Mouse (Mus musculus): Measurements from ENCODE around the gene Otop2. TPM values are rescaled to one million over a fixed set of nuclear protein-coding genes. Genes with fewer than 3 reads are reported as not detected.
A peak's percentile ranks its signal among the peaks of the same experiment; 100 is the strongest.

Otop2 gene
- total RNA-seq (2022) = not detected

DNA sequence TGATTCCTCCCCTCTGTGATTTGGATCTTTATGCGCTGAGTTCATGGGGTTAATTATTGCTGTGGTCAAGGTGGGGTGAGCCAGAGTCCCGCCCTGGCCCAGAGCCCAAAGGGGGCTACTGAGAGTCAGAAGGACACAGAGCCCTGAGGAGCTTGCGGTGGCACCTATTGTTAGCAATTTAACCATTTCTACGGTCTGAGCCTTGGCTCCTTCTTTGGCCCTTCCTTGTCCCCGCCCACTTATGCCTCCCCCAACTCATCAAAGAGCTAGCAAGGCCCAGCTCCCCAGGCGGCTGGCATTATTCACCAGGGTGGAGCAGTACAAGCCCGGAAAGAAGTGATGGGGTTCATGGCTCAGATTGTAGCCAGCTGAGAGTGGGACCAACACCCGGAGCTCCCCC, at the start of gene Otop2:
Gene Otop2 (plus strand): TSS at position 301 of the 400 bp plus-strand sequence.
- no peak for DNase-seq (ENCODE audit: low spot score)

- no peak for DNase-seq (ENCODE audit: low spot score)
Measured at GRCm38 (mm10) chr11:115257775-115258510, 49.0 kb upstream of the Otop2 start.

DNA sequence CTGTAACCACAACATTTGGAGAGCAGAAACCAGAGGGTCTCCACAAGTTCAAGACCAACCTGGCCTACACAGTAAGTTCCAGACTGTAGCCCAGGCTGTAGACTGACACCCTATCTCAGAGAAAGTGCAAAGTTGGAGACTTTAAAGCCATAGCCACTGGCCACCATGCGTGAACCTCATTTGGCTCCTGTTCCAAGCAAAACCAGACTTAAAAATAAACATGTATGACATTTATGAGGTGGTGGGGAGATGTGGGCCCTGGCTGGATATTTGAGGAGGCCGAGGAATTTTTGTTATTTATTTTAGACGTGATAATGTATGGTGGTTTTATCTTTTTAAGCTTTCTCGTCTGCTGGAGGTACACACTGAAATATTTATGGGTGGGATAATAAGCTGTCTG, 47.8 kb upstream of the Otop2 start:
- DNase-seq (ENCODE audit: low spot score) = no peak

DNA sequence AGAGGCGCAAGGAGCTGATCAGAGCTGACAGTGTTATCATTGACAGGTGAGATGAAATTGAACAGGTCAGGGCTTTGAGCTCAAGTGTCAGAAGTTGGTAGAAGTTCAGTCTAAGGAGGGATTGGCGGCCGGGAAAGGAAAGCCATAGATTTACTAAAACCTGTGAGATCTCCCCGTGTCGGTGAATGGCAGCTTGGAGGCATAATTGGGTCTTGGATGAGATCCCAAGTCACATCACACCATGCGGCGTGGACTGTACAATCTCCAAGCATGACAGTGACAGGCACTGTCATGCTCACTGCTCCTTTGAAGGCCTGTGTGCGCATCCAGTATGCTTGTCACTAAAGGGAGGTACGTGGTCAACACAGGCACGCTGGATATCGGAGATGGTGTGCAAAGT, 44.0 kb upstream of the Otop2 start:
- no peak for DNase-seq (ENCODE audit: low spot score)

- no peak for DNase-seq (ENCODE audit: low spot score)
Measured at GRCm38 (mm10) chr11:115264136-115264861, 42.7 kb upstream of the Otop2 start.

GRCm38 (mm10) chr11:115264862-115265668, 41.9 kb upstream of the Otop2 start:
- DNase-seq (ENCODE audit: low spot score) = no peak

- no peak for DNase-seq (ENCODE audit: low spot score)
Measured at GRCm38 (mm10) chr11:115265771-115266399, 41.1 kb upstream of the Otop2 start.

- DNase-seq (ENCODE audit: low spot score) = no peak
Measured at GRCm38 (mm10) chr11:115266400-115266778, 40.6 kb upstream of the Otop2 start.

- no peak for DNase-seq (ENCODE audit: low spot score)
Measured at GRCm38 (mm10) chr11:115267061-115267883, 39.7 kb upstream of the Otop2 start, which contains the start of gene Grin2c. Grin2c (minus strand) TSS chr11:115267243.

DNA sequence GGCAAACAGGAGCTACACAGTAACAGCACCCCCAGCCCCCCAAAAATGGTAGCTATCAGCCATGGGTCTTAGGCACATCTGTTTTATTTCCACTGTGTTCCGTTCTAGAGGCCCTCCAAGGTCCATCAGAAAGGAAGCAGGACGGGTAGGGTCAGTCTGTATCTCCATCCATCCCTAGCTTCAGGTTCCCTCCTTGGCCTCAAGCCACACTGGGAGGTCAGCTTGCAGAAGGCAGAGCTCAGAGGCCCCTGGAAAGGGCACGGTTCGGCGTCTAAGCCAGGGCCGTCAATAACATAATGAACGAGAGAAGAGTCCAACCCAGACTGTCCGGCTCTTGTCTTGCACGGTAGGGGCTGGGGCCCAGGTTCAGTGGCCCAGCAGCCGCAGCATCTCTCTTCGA, 39.0 kb upstream of the Otop2 start:
- no peak for DNase-seq (ENCODE audit: low spot score)

GRCm38 (mm10) chr11:115269330-115270066, 37.5 kb upstream of the Otop2 start:
- DNase-seq (ENCODE audit: low spot score) = no peak

GRCm38 (mm10) chr11:115270148-115270861, 36.7 kb upstream of the Otop2 start:
- DNase-seq (ENCODE audit: low spot score) = peak; percentile 72

DNA sequence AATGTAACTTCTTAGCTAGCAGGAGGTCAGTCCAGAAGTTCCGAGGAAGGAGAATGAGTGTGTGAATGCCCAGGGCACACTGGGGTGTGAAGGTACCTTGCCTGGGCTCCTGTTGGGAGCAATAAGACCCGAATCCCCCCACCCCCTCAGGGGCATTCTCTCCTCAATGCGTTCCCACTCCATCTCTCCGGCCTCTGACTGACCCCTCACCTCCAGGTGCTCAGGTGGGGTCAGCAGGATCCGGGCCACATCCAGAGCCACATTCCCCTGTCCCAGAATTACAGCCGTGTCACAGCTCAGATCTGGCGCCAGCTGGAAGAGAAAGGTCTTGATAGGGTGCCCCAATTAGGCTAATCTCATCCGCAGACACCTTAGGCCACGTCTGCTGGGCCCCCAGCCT, 35.9 kb upstream of the Otop2 start:
- DNase-seq (ENCODE audit: low spot score) = no peak

GRCm38 (mm10) chr11:115271481-115271880, 35.5 kb upstream of the Otop2 start:
- DNase-seq (ENCODE audit: low spot score) = no peak

DNA sequence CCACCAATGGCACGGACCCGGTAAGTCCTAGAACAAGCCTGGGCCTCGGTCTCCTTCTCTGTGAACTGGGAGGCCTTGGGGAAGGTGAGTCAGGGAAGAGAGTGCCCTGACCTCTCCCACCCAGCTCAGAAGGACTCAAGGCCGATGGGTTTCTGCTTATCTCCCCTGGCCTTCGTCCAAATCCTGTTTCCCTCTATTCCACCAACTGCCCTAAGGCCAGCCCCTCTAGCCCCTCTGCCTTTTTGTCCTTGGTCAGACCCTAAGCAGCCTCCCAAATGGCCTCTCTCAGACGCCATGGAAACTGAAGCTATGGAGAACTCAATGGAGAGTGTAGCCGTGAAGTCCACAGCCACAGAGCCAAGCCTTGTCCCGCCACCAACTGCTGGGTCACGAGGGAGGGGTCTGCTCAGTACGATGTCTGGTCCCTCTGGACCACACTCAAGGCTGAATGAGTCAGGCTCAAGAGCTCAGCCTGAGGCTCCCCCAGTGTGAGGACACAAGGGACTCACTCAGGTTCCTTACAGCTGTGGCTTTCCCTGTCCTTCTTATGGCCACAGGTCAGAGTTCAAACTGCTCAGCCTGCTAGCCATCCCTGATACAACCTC, 34.0 kb upstream of the Otop2 start:
- DNase-seq (ENCODE audit: low spot score) = no peak

DNA sequence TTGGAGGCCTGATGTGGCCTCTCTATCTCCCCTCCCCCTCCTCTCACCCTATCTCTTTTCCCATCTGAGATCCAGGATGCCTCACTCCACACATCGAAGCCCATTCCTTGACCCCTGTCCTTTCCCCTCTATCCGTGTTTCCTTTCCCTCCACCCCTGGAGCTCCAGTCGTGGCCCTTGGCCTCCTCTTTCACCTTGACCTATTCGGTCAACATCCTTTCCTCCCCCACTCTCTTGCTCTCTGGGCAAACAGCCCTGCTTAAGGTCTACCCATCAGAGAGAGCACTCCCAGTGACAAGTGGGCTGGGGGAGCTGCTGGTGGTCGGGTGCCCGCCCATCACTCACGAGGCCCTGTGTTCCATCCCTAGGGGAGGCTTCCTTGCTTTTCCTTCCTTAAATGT, 33.2 kb upstream of the Otop2 start:
- DNase-seq (ENCODE audit: low spot score) = no peak

- DNase-seq (ENCODE audit: low spot score) = no peak
Measured at GRCm38 (mm10) chr11:115274178-115274577, 32.8 kb upstream of the Otop2 start.

DNA sequence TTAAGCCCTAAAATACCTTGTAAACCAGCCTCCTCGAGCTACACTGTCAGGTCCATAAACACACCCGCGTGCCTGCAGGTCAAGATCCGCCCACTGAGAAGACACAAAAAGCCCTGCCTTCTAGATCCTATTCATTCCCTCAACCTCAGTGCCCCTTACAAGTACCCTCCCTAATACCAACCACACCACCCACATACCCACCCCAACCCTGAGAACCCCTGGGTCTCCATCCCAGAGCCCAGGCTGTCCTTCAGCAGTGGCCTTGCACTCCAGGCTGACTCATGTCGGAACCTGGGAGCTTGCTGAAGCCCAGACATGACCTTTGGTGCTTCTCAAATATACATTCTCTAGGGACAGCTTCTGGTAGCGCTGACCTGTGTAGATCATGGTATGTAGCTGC, 32.2 kb upstream of the Otop2 start:
- no peak for DNase-seq (ENCODE audit: low spot score)

DNA sequence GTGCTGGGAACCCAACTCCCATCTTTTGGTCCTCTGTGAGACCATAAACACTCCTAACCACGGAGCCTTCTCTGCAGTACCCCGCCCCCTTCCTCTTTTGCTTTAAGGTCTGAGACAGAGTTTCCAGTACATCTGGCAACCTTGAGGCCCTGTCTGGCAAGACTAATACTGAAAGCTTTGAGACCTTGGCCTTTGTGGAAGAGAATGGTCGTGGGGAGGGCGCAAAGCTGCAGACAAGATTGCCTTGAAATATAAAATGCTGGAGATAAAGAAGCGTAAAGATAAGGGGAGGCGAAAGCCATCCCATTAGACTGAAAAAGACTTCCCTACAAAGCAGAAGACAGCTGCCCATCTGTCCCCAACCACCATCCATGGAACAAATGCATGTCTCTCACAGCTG, 31.5 kb upstream of the Otop2 start:
- no peak for DNase-seq (ENCODE audit: low spot score)

Measured in heart, adult 8-10 months (tissue).